Mouse (Mus musculus): ENCODE measurements around the gene Chd1.

GRCm38 (mm10) chr17:15807295-15807984, 102.7 kb downstream of the Chd1 start:
- TF ChIP-seq CTCF (IDR thresholded peaks at IDR 0.05; ENCODE audit: control insufficient read depth, insufficient read depth, insufficient replicate concordance, low read depth, low read length): no peak
- TF ChIP-seq POLR2A (IDR thresholded peaks at IDR 0.05; ENCODE audit: control insufficient read depth, low read depth, low read length): no peak

All from testis, adult 2 months (tissue).